Mouse (Mus musculus): ENCODE data around the gene Zmynd8. TPM values are rescaled to one million over a fixed set of nuclear protein-coding genes. Genes with fewer than 3 reads are reported as not detected.

Zmynd8 gene
- polyA plus RNA-seq, 1 experiment from 2014 or later, result 53.6 TPM

GRCm38 (mm10) chr2:165856611-165857200 is 42.1 kb downstream of the Zmynd8 start:
- H3K4me1 ChIP-seq (replicated peaks; ENCODE audit: control insufficient read depth, insufficient read depth, low read length), result peaks cover 70% of the 10 kb centered on the region
- H3K4me3 ChIP-seq (ENCODE audit: low read depth, low read length), result no peak overlapping the region
- H3K9ac ChIP-seq (ENCODE audit: low read length), result no peak overlapping the region
- DNase-seq (ENCODE audit: low spot score), result no peak
- no peaks in the 10 kb centered on the region for H3K27me3 ChIP-seq (replicated peaks; ENCODE audit: control insufficient read depth, insufficient read depth, low read length)
- peak overlapping the region; percentile 98 for H3K27ac ChIP-seq (ENCODE audit: low read depth)
- H3K36me3 ChIP-seq (ENCODE audit: control insufficient read depth, insufficient read depth, low read length), result peaks cover 7% of the 10 kb centered on the region
- H3K4me2 ChIP-seq (ENCODE audit: low read length), result peak overlapping the region; percentile 48
- no peaks in the 10 kb centered on the region for H3K9me3 ChIP-seq (ENCODE audit: control insufficient read depth, low read length)
- 74% methylated on average over 7 of the region's 7 CpGs for WGBS
- no peak for ATAC-seq (replicated peaks; ENCODE audit: low FRiP score, low TSS enrichment, low read depth)

DNA sequence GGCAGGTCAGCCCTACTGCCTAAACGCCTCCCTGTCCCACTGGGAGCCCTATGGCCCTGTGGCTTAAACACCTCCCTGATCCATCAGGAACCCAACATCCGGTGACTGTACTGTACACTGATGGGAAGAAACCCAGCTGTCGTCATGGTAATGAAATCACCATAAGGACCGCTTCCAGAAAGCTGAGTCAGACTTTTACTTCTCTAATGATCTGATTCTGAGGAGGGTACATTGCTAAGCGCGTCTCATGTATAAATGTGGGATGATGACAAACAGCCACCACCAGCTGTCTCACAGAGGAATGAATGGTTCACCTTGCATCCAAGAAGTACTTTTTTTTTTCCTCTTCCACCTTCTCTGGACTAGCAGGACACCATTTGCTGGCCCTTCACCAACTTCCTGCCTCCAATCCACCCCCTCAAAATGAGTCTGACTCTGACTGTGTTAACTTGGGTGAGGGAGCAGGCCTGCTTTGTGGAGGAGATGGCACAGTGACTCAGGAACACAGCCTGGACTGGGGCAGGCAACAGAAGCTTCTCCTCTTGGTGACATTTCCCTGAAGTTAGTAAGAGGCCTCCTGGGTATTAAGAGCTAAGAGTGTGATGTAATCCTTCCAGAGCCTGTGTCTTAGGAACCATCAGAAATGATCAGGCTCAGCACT is 43.0 kb downstream of the Zmynd8 start:
- no peak overlapping the region for H3K4me2 ChIP-seq (ENCODE audit: low read length)
- ATAC-seq (replicated peaks; ENCODE audit: low FRiP score, low TSS enrichment, low read depth) (no peak), DNase-seq (ENCODE audit: low spot score) (no peak)
- no peak overlapping the region for H3K9ac ChIP-seq (ENCODE audit: low read length)
- H3K4me1 ChIP-seq (replicated peaks; ENCODE audit: control insufficient read depth, insufficient read depth, low read length), result peaks cover 70% of the 10 kb centered on the region
- peak overlapping the region; percentile 98 for H3K27ac ChIP-seq (ENCODE audit: low read depth)
- H3K9me3 ChIP-seq (ENCODE audit: control insufficient read depth, low read length), result no peaks in the 10 kb centered on the region
- no peak overlapping the region for H3K4me3 ChIP-seq (ENCODE audit: low read depth, low read length)
- no peaks in the 10 kb centered on the region for H3K27me3 ChIP-seq (replicated peaks; ENCODE audit: control insufficient read depth, insufficient read depth, low read length)
- peaks cover 14% of the 10 kb centered on the region for H3K36me3 ChIP-seq (ENCODE audit: control insufficient read depth, insufficient read depth, low read length)
- WGBS, result 42% methylated on average over 6 of the region's 6 CpGs

DNA sequence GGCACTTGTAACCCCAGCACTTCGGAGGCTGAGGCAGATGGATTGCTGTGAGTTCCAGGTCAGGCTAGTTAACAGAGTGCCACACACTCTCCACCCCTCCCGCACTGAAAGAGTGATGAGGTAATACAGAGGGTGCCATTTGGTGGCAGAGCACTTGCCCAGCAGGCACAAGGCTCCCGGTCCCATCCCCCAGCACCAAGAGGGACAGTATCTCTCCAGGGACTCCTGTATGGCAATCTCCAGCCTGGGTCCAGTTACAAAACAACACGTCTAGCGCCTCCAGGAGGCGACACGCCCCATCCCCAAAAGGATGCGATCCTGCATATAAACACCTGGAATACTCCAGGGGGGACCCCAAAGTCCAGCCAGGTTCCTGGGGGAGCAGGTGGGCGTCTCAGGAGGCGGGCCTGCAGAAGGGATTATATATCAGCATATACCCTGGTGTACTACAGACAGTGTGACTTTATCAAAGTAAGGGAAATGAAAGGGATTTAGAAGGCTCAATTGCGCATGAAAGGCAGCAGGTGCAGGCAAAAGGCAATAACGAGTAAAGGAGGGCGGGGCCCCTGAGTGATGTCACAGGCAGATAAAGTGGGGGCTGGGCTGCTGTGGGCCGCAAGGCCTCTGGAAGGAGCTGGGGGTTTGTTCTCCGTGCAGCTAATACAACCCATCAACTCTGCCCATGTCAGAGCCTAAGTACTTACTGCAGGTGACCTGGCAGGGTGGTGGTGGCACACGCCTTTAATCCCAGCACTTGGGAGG is 44.4 kb downstream of the Zmynd8 start:
- no peak overlapping the region for H3K4me2 ChIP-seq (ENCODE audit: low read length)
- peak; percentile 45 for ATAC-seq (replicated peaks; ENCODE audit: low FRiP score, low TSS enrichment, low read depth)
- no peaks in the 10 kb centered on the region for H3K9me3 ChIP-seq (ENCODE audit: control insufficient read depth, low read length)
- H3K36me3 ChIP-seq (ENCODE audit: control insufficient read depth, insufficient read depth, low read length), result peaks cover 26% of the 10 kb centered on the region
- WGBS, result 48% methylated on average over 16 of the region's 16 CpGs
- peaks cover 61% of the 10 kb centered on the region for H3K4me1 ChIP-seq (replicated peaks; ENCODE audit: control insufficient read depth, insufficient read depth, low read length)
- H3K4me3 ChIP-seq (ENCODE audit: low read depth, low read length), result no peak overlapping the region
- H3K27me3 ChIP-seq (replicated peaks; ENCODE audit: control insufficient read depth, insufficient read depth, low read length), result no peaks in the 10 kb centered on the region
- H3K27ac ChIP-seq (ENCODE audit: low read depth), result no peak overlapping the region
- DNase-seq (ENCODE audit: low spot score), result no peak
- H3K9ac ChIP-seq (ENCODE audit: low read length), result no peak overlapping the region

DNA sequence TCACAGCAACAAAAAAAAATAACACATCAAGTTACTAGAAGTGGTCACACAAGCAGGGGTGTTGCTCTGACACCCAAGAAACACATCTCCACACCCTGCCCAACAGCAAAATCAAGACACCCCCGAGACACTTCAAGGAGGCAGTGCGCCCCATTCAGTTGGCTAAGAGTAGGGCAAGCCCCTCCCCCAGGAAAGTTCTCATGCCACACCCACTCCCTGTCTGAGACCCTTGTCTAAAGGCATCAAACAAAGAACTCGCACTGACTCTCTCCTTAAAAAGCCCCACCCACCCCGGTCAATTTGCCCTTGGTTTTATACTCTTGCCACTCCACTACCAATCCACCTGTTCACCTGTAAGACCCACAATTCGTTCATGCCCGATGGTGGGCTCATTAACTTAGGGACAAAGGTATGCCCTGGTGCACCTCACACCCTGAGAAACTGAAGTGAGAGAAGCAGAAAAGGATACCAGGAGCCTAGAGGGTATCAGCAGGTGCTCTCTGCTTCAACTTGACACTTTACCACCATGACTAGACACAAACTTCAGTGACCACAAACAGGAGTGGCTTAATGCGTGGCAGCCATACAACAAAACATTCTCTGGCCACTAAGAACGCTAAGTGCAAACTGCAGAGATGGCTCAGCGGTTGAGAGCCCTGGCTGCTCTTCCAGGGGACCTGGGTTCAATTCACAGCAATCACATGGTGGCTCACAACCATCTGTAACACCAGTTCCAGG is 45.8 kb downstream of the Zmynd8 start:
- Histone ChIP-seq H3K4me3 (ENCODE audit: low read depth, low read length) (no peak overlapping the region), H3K4me1 (replicated peaks; ENCODE audit: control insufficient read depth, insufficient read depth, low read length) (peaks cover 48% of the 10 kb centered on the region), H3K9ac (ENCODE audit: low read length) (no peak overlapping the region), H3K36me3 (ENCODE audit: control insufficient read depth, insufficient read depth, low read length) (peaks cover 29% of the 10 kb centered on the region), H3K27ac (ENCODE audit: low read depth) (no peak overlapping the region), H3K9me3 (ENCODE audit: control insufficient read depth, low read length) (no peaks in the 10 kb centered on the region), H3K27me3 (replicated peaks; ENCODE audit: control insufficient read depth, insufficient read depth, low read length) (no peaks in the 10 kb centered on the region), H3K4me2 (ENCODE audit: low read length) (no peak overlapping the region)
- DNase-seq (ENCODE audit: low spot score), result no peak
- ATAC-seq (replicated peaks; ENCODE audit: low FRiP score, low TSS enrichment, low read depth), result no peak
- WGBS, result 83% methylated on average over 9 of the region's 9 CpGs

- ATAC-seq (replicated peaks; ENCODE audit: low FRiP score, low TSS enrichment, low read depth) (no peak), DNase-seq (ENCODE audit: low spot score) (no peak)
- no peaks in the 10 kb centered on the region for H3K27me3 ChIP-seq (replicated peaks; ENCODE audit: control insufficient read depth, insufficient read depth, low read length)
- H3K36me3 ChIP-seq (ENCODE audit: control insufficient read depth, insufficient read depth, low read length), result peaks cover 32% of the 10 kb centered on the region
- no peak overlapping the region for H3K4me2 ChIP-seq (ENCODE audit: low read length)
- 81% methylated on average over 11 of the region's 11 CpGs for WGBS
- H3K9me3 ChIP-seq (ENCODE audit: control insufficient read depth, low read length), result no peaks in the 10 kb centered on the region
- H3K27ac ChIP-seq (ENCODE audit: low read depth), result 0 out of 2 replicates have a peak overlapping the region, but pooled peaks have one; percentile 6
- H3K4me1 ChIP-seq (replicated peaks; ENCODE audit: control insufficient read depth, insufficient read depth, low read length), result peaks cover 42% of the 10 kb centered on the region
- no peak overlapping the region for H3K9ac ChIP-seq (ENCODE audit: low read length)
- H3K4me3 ChIP-seq (ENCODE audit: low read depth, low read length), result no peak overlapping the region
These were observed 46.4 kb downstream of the Zmynd8 start for GRCm38 (mm10) chr2:165852453-165852852.

DNA sequence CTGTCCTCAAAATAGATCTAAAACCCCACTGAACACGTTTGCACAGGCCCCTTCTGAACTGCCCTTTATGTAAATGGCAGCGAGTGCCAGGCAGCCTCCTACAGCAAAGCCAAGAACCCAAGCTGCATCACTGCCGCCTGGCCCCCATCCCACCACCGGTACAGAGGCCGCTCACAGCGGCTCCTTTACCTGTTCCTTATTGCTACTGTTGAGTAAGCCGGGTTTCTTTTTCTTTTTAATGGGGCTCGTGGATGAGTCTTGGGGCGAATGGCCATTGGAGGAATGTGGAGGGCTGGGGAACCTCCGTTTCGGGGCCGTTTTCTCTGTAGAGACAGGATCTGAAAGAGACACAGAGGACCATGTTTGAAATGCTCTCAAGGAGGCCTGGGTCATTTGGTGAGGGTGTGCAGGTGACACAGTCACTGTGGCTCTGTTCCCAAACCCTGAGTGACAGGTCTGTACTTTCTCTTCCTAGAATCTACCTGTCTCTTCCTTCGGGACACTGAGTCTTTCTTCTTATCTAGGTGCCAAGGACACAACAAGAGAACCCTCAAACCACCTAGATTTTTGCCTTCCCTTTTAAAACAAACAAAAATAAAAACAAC is 46.9 kb downstream of the Zmynd8 start:
- peaks cover 36% of the 10 kb centered on the region for H3K36me3 ChIP-seq (ENCODE audit: control insufficient read depth, insufficient read depth, low read length)
- H3K27ac ChIP-seq (ENCODE audit: low read depth), result 0 out of 2 replicates have a peak overlapping the region, but pooled peaks have one; percentile 6
- 93% methylated on average over 13 of the region's 13 CpGs for WGBS
- H3K9me3 ChIP-seq (ENCODE audit: control insufficient read depth, low read length), result no peaks in the 10 kb centered on the region
- H3K27me3 ChIP-seq (replicated peaks; ENCODE audit: control insufficient read depth, insufficient read depth, low read length), result no peaks in the 10 kb centered on the region
- H3K4me1 ChIP-seq (replicated peaks; ENCODE audit: control insufficient read depth, insufficient read depth, low read length), result peaks cover 36% of the 10 kb centered on the region
- H3K9ac ChIP-seq (ENCODE audit: low read length), result no peak overlapping the region
- DNase-seq (ENCODE audit: low spot score) (no peak), ATAC-seq (replicated peaks; ENCODE audit: low FRiP score, low TSS enrichment, low read depth) (no peak)
- H3K4me2 ChIP-seq (ENCODE audit: low read length), result no peak overlapping the region
- no peak overlapping the region for H3K4me3 ChIP-seq (ENCODE audit: low read depth, low read length)

DNA sequence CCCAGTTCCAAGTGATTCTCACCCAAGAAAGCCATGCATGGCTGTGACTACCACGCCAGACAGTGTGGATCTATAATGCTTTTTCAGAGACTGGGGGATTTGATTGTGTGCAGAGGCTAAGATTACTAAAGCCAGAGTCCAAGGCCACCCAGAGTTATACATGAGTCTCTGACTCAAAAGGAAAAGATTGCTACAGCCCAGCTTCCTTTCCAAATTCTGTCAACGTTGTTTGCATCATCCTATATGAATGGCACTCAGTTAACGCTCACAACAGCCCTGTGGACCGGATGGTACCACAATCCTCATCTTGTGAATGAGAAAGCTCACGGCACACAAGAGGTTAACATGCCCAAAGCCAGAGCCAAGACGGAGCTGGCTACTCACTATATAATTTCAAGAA is 48.0 kb downstream of the Zmynd8 start:
- DNase-seq (ENCODE audit: low spot score) (no peak), ATAC-seq (replicated peaks; ENCODE audit: low FRiP score, low TSS enrichment, low read depth) (no peak)
- Histone ChIP-seq H3K4me3 (ENCODE audit: low read depth, low read length) (no peak overlapping the region), H3K36me3 (ENCODE audit: control insufficient read depth, insufficient read depth, low read length) (peaks cover 45% of the 10 kb centered on the region), H3K27ac (ENCODE audit: low read depth) (no peak overlapping the region), H3K4me1 (replicated peaks; ENCODE audit: control insufficient read depth, insufficient read depth, low read length) (peaks cover 26% of the 10 kb centered on the region), H3K4me2 (ENCODE audit: low read length) (no peak overlapping the region), H3K9me3 (ENCODE audit: control insufficient read depth, low read length) (no peaks in the 10 kb centered on the region), H3K27me3 (replicated peaks; ENCODE audit: control insufficient read depth, insufficient read depth, low read length) (no peaks in the 10 kb centered on the region), H3K9ac (ENCODE audit: low read length) (no peak overlapping the region)
- WGBS, result 67% methylated on average over 6 of the region's 6 CpGs

DNA sequence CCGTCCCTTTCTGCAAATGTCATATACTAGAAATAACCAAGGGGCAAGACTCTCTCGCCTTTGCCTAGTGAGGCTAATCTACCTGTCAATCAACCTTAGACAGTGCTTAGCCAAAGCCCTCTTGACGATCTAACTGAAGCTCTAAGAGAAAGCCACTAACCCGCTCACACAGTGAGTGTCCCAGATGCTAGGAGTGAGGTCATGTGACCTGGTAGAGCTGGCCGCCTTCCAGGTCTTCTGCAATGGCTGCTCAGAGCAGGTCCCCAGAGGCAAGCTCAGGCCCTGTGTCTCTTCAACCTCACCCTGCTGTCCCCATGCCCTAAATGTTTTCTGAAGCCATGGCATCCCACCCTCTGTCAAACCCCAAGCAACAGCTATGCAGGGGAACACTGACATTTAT is 49.7 kb downstream of the Zmynd8 start:
- H3K36me3 ChIP-seq (ENCODE audit: control insufficient read depth, insufficient read depth, low read length), result peaks cover 62% of the 10 kb centered on the region
- 48% methylated on average over 5 of the region's 5 CpGs for WGBS

More for the DNA sequence above, 49.7 kb downstream of the Zmynd8 start:
- Histone ChIP-seq H3K4me2 (ENCODE audit: low read length) (no peak overlapping the region), H3K4me3 (ENCODE audit: low read depth, low read length) (no peak overlapping the region), H3K27ac (ENCODE audit: low read depth) (no peak overlapping the region), H3K27me3 (replicated peaks; ENCODE audit: control insufficient read depth, insufficient read depth, low read length) (no peaks in the 10 kb centered on the region), H3K9me3 (ENCODE audit: control insufficient read depth, low read length) (no peaks in the 10 kb centered on the region), H3K4me1 (replicated peaks; ENCODE audit: control insufficient read depth, insufficient read depth, low read length) (peaks cover 10% of the 10 kb centered on the region), H3K9ac (ENCODE audit: low read length) (no peak overlapping the region)
- DNase-seq (ENCODE audit: low spot score), result no peak
- 0 out of 2 replicates have a peak, but pooled peaks have one; percentile 38 for ATAC-seq (replicated peaks; ENCODE audit: low FRiP score, low TSS enrichment, low read depth)

Data from intestine, embryonic 14.5 days (tissue).